Comparison of ENCODE assay signal across 19 mouse cellular contexts in genomic region chr2:16228187-16228832, GRCm38 (mm10).
"Had no signal": no experiment of that assay in that cellular context is flagged by ENCODE, and none has a peak within 500 bp of the region (broad histone marks: within the 10 kb centered on the region; RNA-seq: fewer than 3 reads in every experiment).

No protein-coding gene starts in this region.

- H3K4me1 ChIP-seq: limb, embryonic 10.5 days; limb, embryonic 13.5 days; liver, embryonic 12.5 days; liver, embryonic 15.5 days; lung, embryonic 15.5 days; midbrain, embryonic 15.5 days; neural tube, embryonic 12.5 days; neural tube, embryonic 15.5 days had no signal

- H3K4me3 ChIP-seq: limb, embryonic 10.5 days; limb, embryonic 13.5 days; liver, embryonic 12.5 days; liver, embryonic 15.5 days; lung, embryonic 15.5 days; midbrain, embryonic 15.5 days; neural tube, embryonic 12.5 days; neural tube, embryonic 15.5 days had no signal

- ATAC-seq: intestine, embryonic 16.5 days; liver, embryonic 12.5 days; midbrain, embryonic 15.5 days had no signal

- DNase-seq: kidney, adult 18-20 months; kidney, adult 9 months; kidney, postnatal 14 days; liver; lung, adult 18-20 months; lung, postnatal 10 days; lung, postnatal 36 days; thymus, adult 2 months; thymus, postnatal 14 days; thymus, postnatal 4 days had no signal

- H3K27ac ChIP-seq: limb, embryonic 10.5 days; limb, embryonic 13.5 days; liver, embryonic 12.5 days; liver, embryonic 15.5 days; lung, embryonic 15.5 days; midbrain, embryonic 15.5 days; neural tube, embryonic 12.5 days; neural tube, embryonic 15.5 days had no signal
